In genomic region chr17:56269741-56270140, GRCm38 (mm10) we compare ENCODE assay signal across 8 mouse cellular contexts. TPM values are rescaled to one million over a fixed set of nuclear protein-coding genes. Genes with fewer than 3 reads are reported as not detected.
DNase-seq lines count a peak whose midpoint lies in the region; ATAC-seq and TF ChIP-seq lines count a peak whose summit lies in the region.

No protein-coding gene starts in this region.

- TF ChIP-seq CTCF in small intestine, adult 2 months (IDR thresholded peaks at IDR 0.05; ENCODE audit: extremely low read depth, insufficient read length, insufficient replicate concordance, low read depth, low read length) = no peak

- TF ChIP-seq POLR2A in small intestine, adult 2 months (IDR thresholded peaks at IDR 0.05; ENCODE audit: low read depth, low read length) = no peak

- no peaks in the 10 kb centered on the region for H3K27me3 ChIP-seq in lung, embryonic 16.5 days (ENCODE audit: control insufficient read depth, insufficient read depth, low read depth, low read length)
- H3K27me3 ChIP-seq in forebrain, embryonic 14.5 days (replicated peaks; ENCODE audit: control insufficient read depth, insufficient read depth, low read length) = no peaks in the 10 kb centered on the region
- H3K27me3 ChIP-seq in limb, embryonic 12.5 days = no peaks in the 10 kb centered on the region
- no peaks in the 10 kb centered on the region for H3K27me3 ChIP-seq in small intestine, adult 2 months (ENCODE audit: control insufficient read depth, insufficient read depth, low read length)

- 63% methylated on average over 3 of the region's 3 CpGs for WGBS in lung, embryonic 16.5 days
- 74% methylated on average over 3 of the region's 3 CpGs for WGBS in forebrain, embryonic 14.5 days
- WGBS in limb, embryonic 12.5 days = 72% methylated on average over 3 of the region's 3 CpGs
- 66% methylated on average over 3 of the region's 3 CpGs for WGBS in small intestine, adult 2 months

- H3K9me3 ChIP-seq in lung, embryonic 16.5 days (ENCODE audit: control insufficient read depth, low read length) = no peaks in the 10 kb centered on the region
- no peaks in the 10 kb centered on the region for H3K9me3 ChIP-seq in forebrain, embryonic 14.5 days (replicated peaks; ENCODE audit: control insufficient read depth, low read length)
- no peaks in the 10 kb centered on the region for H3K9me3 ChIP-seq in limb, embryonic 12.5 days

- H3K4me2 ChIP-seq in lung, embryonic 16.5 days (ENCODE audit: low read depth, low read length) = peak overlapping the region; percentile 55
- H3K4me2 ChIP-seq in forebrain, embryonic 14.5 days (ENCODE audit: low read length) = peak overlapping the region; percentile 42
- H3K4me2 ChIP-seq in limb, embryonic 12.5 days = peak overlapping the region; percentile 67

- H3K4me1 ChIP-seq in lung, embryonic 16.5 days (replicated peaks; ENCODE audit: control insufficient read depth, insufficient read depth, low read length) = peaks cover 10% of the 10 kb centered on the region
- H3K4me1 ChIP-seq in forebrain, embryonic 14.5 days (ENCODE audit: control insufficient read depth, insufficient read depth, low read length) = no peaks in the 10 kb centered on the region
- peaks cover 6% of the 10 kb centered on the region for H3K4me1 ChIP-seq in limb, embryonic 12.5 days (replicated peaks)
- peaks cover 28% of the 10 kb centered on the region for H3K4me1 ChIP-seq in small intestine, adult 2 months (ENCODE audit: control insufficient read depth, insufficient read depth, insufficient read length, low read length)

- DNase-seq in lung, adult 18-20 months = no peak
- DNase-seq in forebrain, embryonic 14.5 days (ENCODE audit: low spot score) = no peak
- DNase-seq in ovary, adult 18-20 months (ENCODE audit: low spot score) = no peak

- H3K27ac ChIP-seq in lung, embryonic 16.5 days (ENCODE audit: low read length) = no peak overlapping the region
- no peak overlapping the region for H3K27ac ChIP-seq in forebrain, embryonic 14.5 days (ENCODE audit: low read depth, low read length)
- peak overlapping the region; percentile 72 for H3K27ac ChIP-seq in limb, embryonic 12.5 days
- peak overlapping the region; percentile 56 for H3K27ac ChIP-seq in small intestine, adult 2 months (ENCODE audit: insufficient read depth, low read depth, low read length)

- peak overlapping the region; percentile 54 for H3K9ac ChIP-seq in lung, embryonic 16.5 days (ENCODE audit: low read length)
- peak overlapping the region; percentile 5; the same call in 1 of the 2 replicates for H3K9ac ChIP-seq in forebrain, embryonic 14.5 days (ENCODE audit: low read length)
- H3K9ac ChIP-seq in limb, embryonic 12.5 days (replicated peaks) = peak overlapping the region; percentile 42; the same call in 1 of the 2 replicates

- H3K4me3 ChIP-seq in lung, embryonic 16.5 days (ENCODE audit: low read length) = peak overlapping the region; percentile 39; the same call in 1 of the 2 replicates
- H3K4me3 ChIP-seq in forebrain, embryonic 14.5 days (ENCODE audit: low read depth, low read length) = peak overlapping the region; percentile 21; the same call in 1 of the 2 replicates
- peak overlapping the region; percentile 39 for H3K4me3 ChIP-seq in limb, embryonic 12.5 days (replicated peaks)
- no peak overlapping the region for H3K4me3 ChIP-seq in small intestine, adult 2 months (ENCODE audit: low read depth, low read length)

- H3K36me3 ChIP-seq in lung, embryonic 16.5 days (ENCODE audit: control insufficient read depth, insufficient read depth, low read length) = peaks cover 6% of the 10 kb centered on the region; the same call in 1 of the 2 replicates
- peaks cover 7% of the 10 kb centered on the region; the same call in 1 of the 2 replicates for H3K36me3 ChIP-seq in forebrain, embryonic 14.5 days (ENCODE audit: control insufficient read depth, insufficient read depth, low read length)
- H3K36me3 ChIP-seq in limb, embryonic 12.5 days = peaks cover 45% of the 10 kb centered on the region
- H3K36me3 ChIP-seq in small intestine, adult 2 months (ENCODE audit: control insufficient read depth, insufficient read depth, low read length) = peaks cover 41% of the 10 kb centered on the region

- no peak for ATAC-seq in lung, embryonic 16.5 days (ENCODE audit: low read depth)
- peak; percentile 14; the same call in 1 of the 2 replicates for ATAC-seq in forebrain, embryonic 14.5 days
- no peak for ATAC-seq in limb, embryonic 12.5 days (ENCODE audit: insufficient number of reproducible peaks, insufficient read depth, low FRiP score, low TSS enrichment, low read depth)
- ATAC-seq in inflammation-experienced regulatory T-cells, adult 6 months = no peak
- ATAC-seq in megakaryocyte-erythroid progenitor cell, adult 5-6 weeks (replicated peaks; ENCODE audit: low FRiP score, low TSS enrichment, poor library complexity, severe bottlenecking) = no peak

RNA-seq across cellular contexts. Expression of gene Ticam1, which starts 6.8 kb away (rescaled TPM):
- 5.5 and 5.7 TPM in 2 replicates for polyA plus RNA-seq in lung, embryonic 16.5 days (2015; fragmentation: Nextera tagmentation; extraction: Ambion mirVana)
- polyA plus RNA-seq in forebrain, embryonic 14.5 days (2014; fragmentation: Nextera tagmentation; extraction: Ambion mirVana) = 1.5 and 2.2 TPM in 2 replicates
- 3.0 and 3.8 TPM in 2 replicates for polyA plus RNA-seq in limb, embryonic 12.5 days (2016; fragmentation: Nextera tagmentation; extraction: Ambion mirVana)
- 39.7 and 96.6 TPM in 2 replicates for polyA plus RNA-seq in small intestine, adult 2 months (2012; rRNA removed)
- polyA plus RNA-seq in inflammation-experienced regulatory T-cells, adult 6 months (2017; shearing (Covaris generic)) = 10 to 100 TPM in 1 of 3 experiments, 1 to 10 TPM in 2; 8.1 to 11.5 (median 8.7) TPM
- 5.8 and 8.4 TPM in 2 replicates for total RNA-seq in megakaryocyte-erythroid progenitor cell, adult 5-6 weeks (2014; fragmentation: Nextera tagmentation)
- total RNA-seq in megakaryocyte-erythroid progenitor cell, adult 5-6 weeks (2017) = 2.2 and 3.2 TPM in 2 replicates

RNA-seq across cellular contexts. Expression of gene Fem1a, which starts 13.1 kb away (rescaled TPM):
- 11.0 and 12.1 TPM in 2 replicates for polyA plus RNA-seq in lung, embryonic 16.5 days (2015; fragmentation: Nextera tagmentation; extraction: Ambion mirVana)
- 18.0 and 22.0 TPM in 2 replicates for polyA plus RNA-seq in forebrain, embryonic 14.5 days (2014; fragmentation: Nextera tagmentation; extraction: Ambion mirVana)
- 13.4 and 14.6 TPM in 2 replicates for polyA plus RNA-seq in limb, embryonic 12.5 days (2016; fragmentation: Nextera tagmentation; extraction: Ambion mirVana)
- 21.3 and 22.9 TPM in 2 replicates for polyA plus RNA-seq in small intestine, adult 2 months (2012; rRNA removed)
- polyA plus RNA-seq in inflammation-experienced regulatory T-cells, adult 6 months (2017; shearing (Covaris generic)) = 1 to 10 TPM; 4.9 to 6.2 (median 6.1) TPM
- 15.8 and 19.2 TPM in 2 replicates for total RNA-seq in megakaryocyte-erythroid progenitor cell, adult 5-6 weeks (2014; fragmentation: Nextera tagmentation)
- 19.2 and 21.7 TPM in 2 replicates for total RNA-seq in megakaryocyte-erythroid progenitor cell, adult 5-6 weeks (2017)

RNA-seq across cellular contexts. Expression of gene Plin3, which starts 22.9 kb away (rescaled TPM):
- polyA plus RNA-seq in lung, embryonic 16.5 days (2015; fragmentation: Nextera tagmentation; extraction: Ambion mirVana) = 87.5 and 90.2 TPM in 2 replicates
- polyA plus RNA-seq in forebrain, embryonic 14.5 days (2014; fragmentation: Nextera tagmentation; extraction: Ambion mirVana) = 15.3 and 17.8 TPM in 2 replicates
- 62.7 and 71.7 TPM in 2 replicates for polyA plus RNA-seq in limb, embryonic 12.5 days (2016; fragmentation: Nextera tagmentation; extraction: Ambion mirVana)
- polyA plus RNA-seq in small intestine, adult 2 months (2012; rRNA removed) = 137 and 299 TPM in 2 replicates
- 10 to 100 TPM; 25.6 to 28.7 (median 25.6) TPM for polyA plus RNA-seq in inflammation-experienced regulatory T-cells, adult 6 months (2017; shearing (Covaris generic))
- 4.8 and 6.8 TPM in 2 replicates for total RNA-seq in megakaryocyte-erythroid progenitor cell, adult 5-6 weeks (2014; fragmentation: Nextera tagmentation)
- total RNA-seq in megakaryocyte-erythroid progenitor cell, adult 5-6 weeks (2017) = 3.7 and 6.1 TPM in 2 replicates

RNA-seq across cellular contexts. Expression of gene Arrdc5, which starts 30.3 kb away (rescaled TPM):
- not detected in 2 replicates for polyA plus RNA-seq in lung, embryonic 16.5 days (2015; fragmentation: Nextera tagmentation; extraction: Ambion mirVana)
- polyA plus RNA-seq in forebrain, embryonic 14.5 days (2014; fragmentation: Nextera tagmentation; extraction: Ambion mirVana) = not detected in 2 replicates
- not detected in 2 replicates for polyA plus RNA-seq in limb, embryonic 12.5 days (2016; fragmentation: Nextera tagmentation; extraction: Ambion mirVana)
- polyA plus RNA-seq in small intestine, adult 2 months (2012; rRNA removed) = not detected in 2 replicates
- not detected for polyA plus RNA-seq in inflammation-experienced regulatory T-cells, adult 6 months (2017; shearing (Covaris generic))
- total RNA-seq in megakaryocyte-erythroid progenitor cell, adult 5-6 weeks (2014; fragmentation: Nextera tagmentation) = not detected in 2 replicates
- not detected in 2 replicates for total RNA-seq in megakaryocyte-erythroid progenitor cell, adult 5-6 weeks (2017)

RNA-seq across cellular contexts. Expression of gene Uhrf1, which starts 33.4 kb away (rescaled TPM):
- 124 and 130 TPM in 2 replicates for polyA plus RNA-seq in lung, embryonic 16.5 days (2015; fragmentation: Nextera tagmentation; extraction: Ambion mirVana)
- 38.9 and 47.4 TPM in 2 replicates for polyA plus RNA-seq in forebrain, embryonic 14.5 days (2014; fragmentation: Nextera tagmentation; extraction: Ambion mirVana)
- 198 and 199 TPM in 2 replicates for polyA plus RNA-seq in limb, embryonic 12.5 days (2016; fragmentation: Nextera tagmentation; extraction: Ambion mirVana)
- polyA plus RNA-seq in small intestine, adult 2 months (2012; rRNA removed) = 7.6 and 16.3 TPM in 2 replicates
- 10 to 100 TPM in 1 of 3 experiments, 1 to 10 TPM in 2; 7.1 to 60.4 (median 9.6) TPM for polyA plus RNA-seq in inflammation-experienced regulatory T-cells, adult 6 months (2017; shearing (Covaris generic))
- total RNA-seq in megakaryocyte-erythroid progenitor cell, adult 5-6 weeks (2014; fragmentation: Nextera tagmentation) = 151 and 161 TPM in 2 replicates
- total RNA-seq in megakaryocyte-erythroid progenitor cell, adult 5-6 weeks (2017) = 150 and 161 TPM in 2 replicates

Comparison
In these comparisons a context has a peak if more than half of its experiments do, and no peak if none do; other contexts are left out.
1. H3K27ac ChIP-seq: peak in limb, embryonic 12.5 days (single experiment) and small intestine, adult 2 months (single experiment); none in lung, embryonic 16.5 days (single experiment) and forebrain, embryonic 14.5 days (single experiment).
2. Peak in every context shown above with its lines, with median percentiles within 50 percentile points of each other: H3K4me2 ChIP-seq and H3K9ac ChIP-seq.